In genomic region chr1:80613395-80614011, GRCm38 (mm10) we compare ENCODE assay signal across 18 mouse cellular contexts.
DNase-seq lines count a peak whose midpoint lies in the region; ATAC-seq and TF ChIP-seq lines count a peak whose summit lies in the region.
"Had no signal": no experiment of that assay in that cellular context is flagged by ENCODE, and none has a peak within 500 bp of the region (broad histone marks: within the 10 kb centered on the region; RNA-seq: fewer than 3 reads in every experiment).

No protein-coding gene starts in this region.

- H3K79me2 ChIP-seq in MEL (ENCODE audit: control insufficient read depth, insufficient read depth, low read length, poor library complexity) = no peaks in the 10 kb centered on the region
- H3K79me2 ChIP-seq in macrophage (ENCODE audit: inconsistent target) = peaks cover 77% of the 10 kb centered on the region

- TF ChIP-seq RAD21 in MEL (IDR thresholded peaks at IDR 0.05; ENCODE audit: low read depth, low read length) = no peak

- H3K27ac ChIP-seq in lung, embryonic 14.5 days (ENCODE audit: low read depth) = no peak overlapping the region; the same call in 1 of the 2 replicates
- H3K27ac ChIP-seq in MEL (ENCODE audit: control insufficient read depth, low read depth, low read length) (peak overlapping the region; percentile 77), macrophage (peak overlapping the region; percentile 54)
- peak overlapping the region; percentile 56 for H3K27ac ChIP-seq in bone marrow macrophage, adult 2 months (ENCODE audit: insufficient read depth, low read depth, low read length)
- no peak overlapping the region for H3K27ac ChIP-seq in midbrain, embryonic 16.5 days (ENCODE audit: low read length)
- H3K27ac ChIP-seq: embryonic facial prominence, embryonic 13.5 days; heart, embryonic 15.5 days; hindbrain, embryonic 13.5 days; limb, embryonic 10.5 days; liver, embryonic 14.5 days; midbrain, embryonic 13.5 days had no signal

- peak; percentile 29 for DNase-seq in lung, embryonic 14.5 days
- no peak for DNase-seq in lung, postnatal 14 days
- peak; percentile 51 for DNase-seq in MEL (ENCODE audit: low read depth, low spot score)
- DNase-seq in spleen, postnatal 10 days (ENCODE audit: low spot score in 2 of 2) = no peak
- DNase-seq: cerebellum, adult 11-12 months; kidney, adult 18-20 months; kidney, postnatal 36 days; thymus, adult 2 months had no signal

- no peak for TF ChIP-seq CTCF in lung, embryonic 14.5 days (IDR thresholded peaks at IDR 0.05; ENCODE audit: low read depth)
- no peak for TF ChIP-seq CTCF in MEL (IDR thresholded peaks at IDR 0.05 in 2 of 3, conservative IDR thresholded peaks at IDR 0.05 in 1 of 3; ENCODE audit: control insufficient read depth in 1 of 3, insufficient read depth in 1 of 3, low read depth in 2 of 3, low read length in 3 of 3, poor library complexity in 1 of 3, severe bottlenecking in 1 of 3)
- TF ChIP-seq CTCF in bone marrow macrophage, adult 2 months (IDR thresholded peaks at IDR 0.05; ENCODE audit: low read depth, low read length) = no peak

- WGBS in lung, embryonic 14.5 days = 55% methylated on average over 4 of the region's 4 CpGs
- WGBS in macrophage (ENCODE audit: missing documents) = 79% methylated on average over 4 of the region's 4 CpGs
- 86% methylated on average over 4 of the region's 4 CpGs for WGBS in midbrain, embryonic 16.5 days

- H3K4me1 ChIP-seq in lung, embryonic 14.5 days (ENCODE audit: insufficient read depth) = no peaks in the 10 kb centered on the region
- H3K4me1 ChIP-seq in MEL (ENCODE audit: control insufficient read depth in 1 of 2, insufficient read depth in 2 of 2, low read length in 2 of 2) = peaks cover 14 to 16% of the 10 kb centered on the region in 2 experiments
- peaks cover 42% of the 10 kb centered on the region for H3K4me1 ChIP-seq in bone marrow macrophage, adult 2 months (ENCODE audit: control insufficient read depth, insufficient read depth, low read length)
- H3K4me1 ChIP-seq in midbrain, embryonic 16.5 days (ENCODE audit: control insufficient read depth, insufficient read depth, low read length) = no peaks in the 10 kb centered on the region
- H3K4me1 ChIP-seq: embryonic facial prominence, embryonic 13.5 days; heart, embryonic 15.5 days; hindbrain, embryonic 13.5 days; limb, embryonic 10.5 days; midbrain, embryonic 13.5 days had no signal

- no peak overlapping the region for H3K9ac ChIP-seq in lung, embryonic 14.5 days
- H3K9ac ChIP-seq in MEL (ENCODE audit: control insufficient read depth, low read depth, low read length, poor library complexity, severe bottlenecking) = peak overlapping the region; percentile 42
- no peak overlapping the region for H3K9ac ChIP-seq in midbrain, embryonic 16.5 days (ENCODE audit: low read depth, low read length)
- H3K9ac ChIP-seq: embryonic facial prominence, embryonic 13.5 days; heart, embryonic 15.5 days; hindbrain, embryonic 13.5 days; liver, embryonic 14.5 days; midbrain, embryonic 13.5 days had no signal

- no peak for TF ChIP-seq POLR2A in MEL (IDR thresholded peaks at IDR 0.05; ENCODE audit: control insufficient read depth in 1 of 2, insufficient read depth in 1 of 2, low read depth in 1 of 2, low read length in 2 of 2, poor library complexity in 1 of 2)
- no peak for TF ChIP-seq POLR2A in bone marrow macrophage, adult 2 months (IDR thresholded peaks at IDR 0.05; ENCODE audit: borderline replicate concordance, low read depth, low read length)

- peak; percentile 26 to 60; a peak in 3 of 4 replicates for TF ChIP-seq EP300 in MEL (IDR thresholded peaks at IDR 0.05; ENCODE audit: low read depth in 1 of 2, low read length in 2 of 2)

- no peaks in the 10 kb centered on the region for H3K9me3 ChIP-seq in lung, embryonic 14.5 days (ENCODE audit: low read depth, low read length)
- no peaks in the 10 kb centered on the region for H3K9me3 ChIP-seq in MEL (replicated peaks; ENCODE audit: insufficient read depth, low read length)
- H3K9me3 ChIP-seq in midbrain, embryonic 16.5 days (replicated peaks; ENCODE audit: control insufficient read depth, low read length, poor library complexity, severe bottlenecking) = no peaks in the 10 kb centered on the region
- H3K9me3 ChIP-seq: embryonic facial prominence, embryonic 13.5 days; heart, embryonic 15.5 days; hindbrain, embryonic 13.5 days; limb, embryonic 10.5 days; midbrain, embryonic 13.5 days had no signal

- H3K4me2 ChIP-seq in lung, embryonic 14.5 days = no peak overlapping the region
- H3K4me2 ChIP-seq in midbrain, embryonic 16.5 days (ENCODE audit: low read length) = no peak overlapping the region
- H3K4me2 ChIP-seq: embryonic facial prominence, embryonic 13.5 days; heart, embryonic 15.5 days; hindbrain, embryonic 13.5 days; midbrain, embryonic 13.5 days had no signal

- H3K36me3 ChIP-seq in lung, embryonic 14.5 days (ENCODE audit: insufficient read depth) = no peaks in the 10 kb centered on the region
- H3K36me3 ChIP-seq in MEL (ENCODE audit: control insufficient read depth in 1 of 2, insufficient read depth in 2 of 2, low read length in 2 of 2) = peaks cover 4 to 16% of the 10 kb centered on the region in 2 experiments
- H3K36me3 ChIP-seq in macrophage (ENCODE audit: inconsistent target) = peaks cover 5% of the 10 kb centered on the region; the same call in 1 of the 2 replicates
- H3K36me3 ChIP-seq in midbrain, embryonic 16.5 days (ENCODE audit: control insufficient read depth, insufficient read depth, low read length) = no peaks in the 10 kb centered on the region
- H3K36me3 ChIP-seq: embryonic facial prominence, embryonic 13.5 days; heart, embryonic 15.5 days; hindbrain, embryonic 13.5 days; limb, embryonic 10.5 days; midbrain, embryonic 13.5 days had no signal

- H3K4me3 ChIP-seq in lung, embryonic 14.5 days (ENCODE audit: low read depth, low read length) = no peak overlapping the region
- no peak overlapping the region for H3K4me3 ChIP-seq in MEL (ENCODE audit: control insufficient read depth in 1 of 2, insufficient read depth in 1 of 2, low read depth in 2 of 2, low read length in 2 of 2)
- H3K4me3 ChIP-seq in bone marrow macrophage, adult 2 months (ENCODE audit: insufficient read depth, low read length) = no peak overlapping the region
- no peak overlapping the region for H3K4me3 ChIP-seq in macrophage (ENCODE audit: inconsistent target)
- H3K4me3 ChIP-seq in midbrain, embryonic 16.5 days (ENCODE audit: low read depth, low read length) = no peak overlapping the region
- H3K4me3 ChIP-seq: embryonic facial prominence, embryonic 13.5 days; heart, embryonic 15.5 days; hindbrain, embryonic 13.5 days; limb, embryonic 10.5 days; midbrain, embryonic 13.5 days had no signal

- ATAC-seq in lung, embryonic 14.5 days (ENCODE audit: insufficient read depth) = no peak
- no peak for ATAC-seq in midbrain, embryonic 16.5 days
- ATAC-seq: midbrain, embryonic 13.5 days; Patski had no signal

- H3K27me3 ChIP-seq in lung, embryonic 14.5 days (ENCODE audit: insufficient read depth, low read length) = no peaks in the 10 kb centered on the region
- no peaks in the 10 kb centered on the region for H3K27me3 ChIP-seq in MEL (ENCODE audit: control insufficient read depth in 1 of 2, insufficient read depth in 2 of 2, low read length in 2 of 2)
- no peaks in the 10 kb centered on the region for H3K27me3 ChIP-seq in midbrain, embryonic 16.5 days (ENCODE audit: control insufficient read depth, insufficient read depth, low read depth, low read length)
- H3K27me3 ChIP-seq: embryonic facial prominence, embryonic 13.5 days; heart, embryonic 15.5 days; hindbrain, embryonic 13.5 days; midbrain, embryonic 13.5 days; Patski had no signal

TF ChIP-seq in MEL, 35 proteins besides CTCF, POLR2A, EP300 and RAD21:
- TF ChIP-seq MYB (IDR thresholded peaks at IDR 0.05; ENCODE audit: low read depth, low read length) (no peak), ETS1 (IDR thresholded peaks at IDR 0.05; ENCODE audit: low read depth, low read length) (0 out of 2 replicates have a peak, but pooled peaks have one; percentile 33), UBTF (IDR thresholded peaks at IDR 0.05; ENCODE audit: borderline replicate concordance, insufficient read depth, low read depth, low read length) (no peak), GATA1 (IDR thresholded peaks at IDR 0.05; ENCODE audit: low read depth, low read length) (peak; percentile 22; the same call in 1 of the 2 replicates), ZNF384 (IDR thresholded peaks at IDR 0.05; ENCODE audit: low read depth, low read length) (peak; percentile 96), SIN3A (IDR thresholded peaks at IDR 0.05; ENCODE audit: low read length) (0 out of 2 replicates have a peak, but pooled peaks have one; percentile 19)

Comparison
In these comparisons a context has a peak if more than half of its experiments do, and no peak if none do; other contexts are left out.
1. DNase-seq: peak in lung, embryonic 14.5 days (single experiment) and MEL (single experiment); none in lung, postnatal 14 days (single experiment) and spleen, postnatal 10 days (0 of 2).
2. H3K27ac ChIP-seq: peak in MEL (single experiment), bone marrow macrophage, adult 2 months (single experiment) and macrophage (single experiment); none in lung, embryonic 14.5 days (single experiment) and midbrain, embryonic 16.5 days (single experiment).